Mouse (Mus musculus) liver, embryonic 13.5 days (tissue): ENCODE data around the gene Kif2c. TPM values are rescaled to one million over a fixed set of nuclear protein-coding genes. Genes with fewer than 3 reads are reported as not detected.
A peak's percentile ranks its signal among the peaks of the same experiment; 100 is the strongest.

Experiments used
- ATAC-seq: fragments of 200-750 bp; cut with Nextera tagmentation; 2 replicates; pipeline ENCODE4 v1.8.0; 2017; ENCODE audit warnings: low read depth, mild to moderate bottlenecking, moderate number of reproducible peaks, moderate library complexity
- DNase-seq: peaks from one replicate; pipeline ENCODE4 v3.0.0; 2022
- H3K27ac ChIP-seq: fragments of 300-500 bp; sonication (generic); 2 replicates; pipeline ENCODE4 v1.5.1; 2015; ENCODE audit warnings: moderate library complexity, mild to moderate bottlenecking, inconsistent platforms
- H3K27me3 ChIP-seq: fragments of 300-500 bp; sonication (generic); 2 replicates; pipeline ENCODE4 v1.6.1; 2015; ENCODE audit warnings: mild to moderate bottlenecking, inconsistent platforms
- H3K36me3 ChIP-seq: fragments of 300-500 bp; sonication (generic); 2 replicates; pipeline ENCODE4 v1.6.1; 2015; ENCODE audit warnings: mild to moderate bottlenecking, inconsistent platforms
- H3K4me1 ChIP-seq: fragments of 300-500 bp; sonication (generic); replicated peaks from 2 replicates; pipeline ENCODE4 v1.6.1; 2015; ENCODE audit warnings: inconsistent platforms
- H3K4me2 ChIP-seq: fragments of 300-500 bp; sonication (generic); 2 replicates; pipeline ENCODE4 v1.6.1; 2015; ENCODE audit warnings: inconsistent platforms, mild to moderate bottlenecking, moderate library complexity
- H3K4me3 ChIP-seq: fragments of 300-500 bp; sonication (generic); replicated peaks from 2 replicates; pipeline ENCODE4 v1.5.1; 2015; ENCODE audit warnings: mild to moderate bottlenecking, inconsistent platforms
- H3K9ac ChIP-seq: fragments of 300-500 bp; sonication (generic); 2 replicates; pipeline ENCODE4 v1.6.1; 2015; ENCODE audit warnings: mild to moderate bottlenecking, inconsistent platforms
- H3K9me3 ChIP-seq: fragments of 300-500 bp; sonication (generic); replicated peaks from 2 replicates; pipeline ENCODE4 v1.6.1; 2016; ENCODE audit warnings: inconsistent platforms
- WGBS: fragments of 180-500 bp; shearing (Covaris S2); methylation state at CpG from one replicate; pipeline ENCODE4 v1.1.7; 2015; ENCODE audit not compliant: insufficient replicate concordance; 5-methylcytosine and 5-hydroxymethylcytosine counted together
- polyA plus RNA-seq: library from polyadenylated mRNA; unstranded; fragments of >200 nt; fragmentation: Nextera tagmentation; extraction: Ambion mirVana; gene quantifications from 2 replicates; pipeline ENCODE4 v1.2.1, GENCODE M21; 2015

The Kif2c gene
- polyA plus RNA-seq, 1 experiment from 2014 or later, result 35.8 TPM

DNA sequence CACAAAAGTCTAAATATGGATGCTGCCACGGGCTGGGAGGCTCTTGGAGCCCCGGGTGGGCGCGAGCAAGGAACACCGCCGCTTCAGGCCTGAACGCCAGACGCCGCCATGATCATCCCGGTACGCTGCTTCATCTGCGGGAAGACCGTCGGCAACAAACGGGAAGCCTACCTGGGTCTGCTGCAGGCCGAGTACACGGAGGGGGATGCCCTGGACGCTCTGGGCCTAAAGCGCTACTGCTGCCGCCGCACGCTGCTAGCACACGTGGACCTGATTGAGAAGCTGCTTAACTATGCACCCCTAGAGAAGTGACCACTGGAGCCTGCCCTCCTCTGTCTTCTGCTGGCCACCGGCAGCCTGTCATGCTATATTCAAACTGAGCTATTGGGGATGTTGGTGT is 33.6 kb downstream of the Kif2c start:
- no peak for ATAC-seq
- WGBS, result 70% methylated on average over 24 of the region's 24 CpGs
- DNase-seq, result no peak
- no peaks in the 10 kb centered on the region for H3K9me3 ChIP-seq
- H3K9ac ChIP-seq, result no peak overlapping the region
- 0 out of 2 replicates have a peak, but pooled peaks cover 4% of the 10 kb centered on the region for H3K27me3 ChIP-seq
- H3K4me1 ChIP-seq, result peaks cover 21% of the 10 kb centered on the region
- H3K36me3 ChIP-seq, result peaks cover 48% of the 10 kb centered on the region
- no peak overlapping the region for H3K4me2 ChIP-seq
- H3K27ac ChIP-seq, result no peak overlapping the region
- no peak overlapping the region for H3K4me3 ChIP-seq

DNA sequence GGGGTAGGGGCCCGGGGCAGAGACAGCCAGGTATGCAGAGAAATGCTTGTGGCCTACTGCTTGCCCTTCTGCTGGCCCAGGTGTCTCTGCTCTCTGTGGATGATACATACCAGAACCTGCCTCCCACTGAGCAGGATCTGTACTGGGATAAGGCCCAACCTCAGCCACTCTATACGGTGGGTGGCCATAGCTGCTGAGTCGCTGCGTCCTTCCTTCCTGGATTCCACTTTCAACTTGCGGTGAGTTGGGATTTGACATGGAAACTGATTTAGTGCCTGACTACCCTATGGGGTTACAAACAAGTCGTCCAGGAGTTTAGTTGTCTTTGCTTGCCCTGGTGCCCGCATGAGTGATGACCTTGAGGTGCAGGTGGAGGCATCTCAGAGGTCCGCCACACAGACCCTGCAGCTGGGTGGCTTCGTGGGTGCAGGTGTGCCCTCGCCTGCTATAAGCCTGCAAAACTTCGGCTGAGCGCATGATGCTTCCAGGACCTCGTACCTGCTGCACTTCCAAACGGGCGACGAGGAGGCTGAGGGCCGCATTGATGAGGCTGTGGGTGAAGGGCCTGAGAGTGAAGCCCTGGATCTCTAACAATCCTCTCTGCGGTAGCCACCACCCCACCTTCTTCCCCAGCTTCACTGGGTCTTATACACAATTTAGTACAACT is 34.3 kb downstream of the Kif2c start:
- H3K9me3 ChIP-seq, result no peaks in the 10 kb centered on the region
- peaks cover 42% of the 10 kb centered on the region for H3K36me3 ChIP-seq
- no peak overlapping the region for H3K4me2 ChIP-seq
- 0 out of 2 replicates have a peak, but pooled peaks cover 4% of the 10 kb centered on the region for H3K27me3 ChIP-seq
- peaks cover 15% of the 10 kb centered on the region for H3K4me1 ChIP-seq
- no peak for ATAC-seq
- WGBS, result 78% methylated on average over 18 of the region's 18 CpGs
- no peak overlapping the region for H3K27ac ChIP-seq
- H3K4me3 ChIP-seq, result no peak overlapping the region
- DNase-seq, result no peak
- no peak overlapping the region for H3K9ac ChIP-seq

DNA sequence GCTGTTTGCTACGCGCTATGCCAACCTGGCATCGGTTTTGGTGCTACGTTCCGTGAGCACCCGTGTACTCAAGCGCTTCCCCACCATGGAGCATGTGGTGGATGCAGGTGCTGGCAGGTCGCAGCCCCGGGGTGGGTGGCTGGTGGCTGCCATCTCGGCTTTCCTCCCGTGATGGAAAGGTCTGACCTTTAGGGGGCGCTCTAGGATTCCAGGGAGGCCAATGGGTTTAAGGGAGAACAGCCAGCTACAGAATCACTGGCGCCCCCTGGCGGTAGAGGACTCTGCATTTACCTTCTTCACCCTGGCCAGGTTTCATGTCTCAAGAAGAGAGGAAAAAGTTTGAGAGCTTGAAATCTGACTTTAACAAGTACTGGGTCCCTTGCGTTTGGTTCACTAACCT is 36.3 kb downstream of the Kif2c start:
- no peaks in the 10 kb centered on the region for H3K9me3 ChIP-seq
- H3K27ac ChIP-seq, result no peak overlapping the region
- 35% methylated on average over 15 of the region's 15 CpGs for WGBS
- H3K4me3 ChIP-seq, result no peak overlapping the region
- 0 out of 2 replicates have a peak, but pooled peaks cover 3% of the 10 kb centered on the region for H3K4me1 ChIP-seq
- H3K4me2 ChIP-seq, result no peak overlapping the region
- H3K36me3 ChIP-seq, result peaks cover 23% of the 10 kb centered on the region
- ATAC-seq, result peak; percentile 25; the same call in 1 of the 2 replicates
- H3K27me3 ChIP-seq, result peaks cover 16% of the 10 kb centered on the region
- H3K9ac ChIP-seq, result no peak overlapping the region
- peak; percentile 83 for DNase-seq

DNA sequence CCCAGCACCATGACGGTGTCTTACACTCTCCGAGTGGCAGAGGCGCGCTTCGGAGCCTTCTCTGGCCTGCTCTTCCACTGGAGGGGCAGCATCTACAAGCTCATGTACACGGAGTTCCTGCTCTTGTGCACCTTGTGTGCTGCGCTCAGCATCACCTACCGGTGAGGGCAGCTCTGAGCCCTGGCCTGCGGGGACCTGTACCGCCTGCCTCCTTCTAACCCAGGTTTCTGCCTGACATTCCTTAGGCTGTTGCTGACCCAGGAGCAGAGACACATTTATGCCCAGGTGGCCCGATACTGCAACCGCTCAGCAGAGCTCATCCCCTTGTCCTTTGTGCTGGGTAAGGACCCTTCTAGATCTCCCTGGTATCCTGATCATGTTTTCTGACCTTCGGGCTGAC is 37.2 kb downstream of the Kif2c start:
- DNase-seq, result no peak
- peaks cover 13% of the 10 kb centered on the region for H3K36me3 ChIP-seq
- 0 out of 2 replicates have a peak, but pooled peaks cover 3% of the 10 kb centered on the region for H3K4me1 ChIP-seq
- no peak overlapping the region for H3K4me3 ChIP-seq
- H3K27ac ChIP-seq, result no peak overlapping the region
- no peak overlapping the region for H3K9ac ChIP-seq
- no peak overlapping the region for H3K4me2 ChIP-seq
- WGBS, result 83% methylated on average over 13 of the region's 13 CpGs
- H3K27me3 ChIP-seq, result peaks cover 16% of the 10 kb centered on the region
- no peaks in the 10 kb centered on the region for H3K9me3 ChIP-seq
- no peak for ATAC-seq

DNA sequence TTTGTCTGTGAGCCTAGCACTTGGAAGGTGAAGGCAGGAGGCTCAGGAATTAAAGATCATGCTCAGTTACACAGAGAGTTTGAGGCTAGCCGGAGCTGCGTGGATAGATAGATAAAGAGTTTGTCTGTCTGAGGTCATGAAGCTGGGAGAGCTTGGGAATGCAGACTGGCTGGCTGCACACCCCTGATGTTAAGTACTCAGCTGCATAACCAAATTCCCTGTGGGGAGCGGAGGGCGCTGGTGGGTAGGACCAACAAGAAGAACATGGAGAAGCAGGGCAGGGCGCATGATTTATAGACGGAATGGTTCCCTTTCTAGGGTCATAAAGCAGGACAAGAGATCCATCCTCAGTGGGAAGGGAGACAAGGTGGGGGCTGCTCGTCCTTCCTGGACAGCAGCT is 39.4 kb downstream of the Kif2c start:
- 56% methylated on average over 7 of the region's 7 CpGs for WGBS
- H3K4me3 ChIP-seq, result no peak overlapping the region
- no peak overlapping the region for H3K4me2 ChIP-seq
- no peak overlapping the region for H3K9ac ChIP-seq
- no peak for DNase-seq
- H3K4me1 ChIP-seq, result peaks cover 17% of the 10 kb centered on the region
- H3K27me3 ChIP-seq, result peaks cover 16% of the 10 kb centered on the region
- no peak for ATAC-seq
- H3K27ac ChIP-seq, result no peak overlapping the region
- no peaks in the 10 kb centered on the region for H3K9me3 ChIP-seq
- H3K36me3 ChIP-seq, result no peaks in the 10 kb centered on the region

DNA sequence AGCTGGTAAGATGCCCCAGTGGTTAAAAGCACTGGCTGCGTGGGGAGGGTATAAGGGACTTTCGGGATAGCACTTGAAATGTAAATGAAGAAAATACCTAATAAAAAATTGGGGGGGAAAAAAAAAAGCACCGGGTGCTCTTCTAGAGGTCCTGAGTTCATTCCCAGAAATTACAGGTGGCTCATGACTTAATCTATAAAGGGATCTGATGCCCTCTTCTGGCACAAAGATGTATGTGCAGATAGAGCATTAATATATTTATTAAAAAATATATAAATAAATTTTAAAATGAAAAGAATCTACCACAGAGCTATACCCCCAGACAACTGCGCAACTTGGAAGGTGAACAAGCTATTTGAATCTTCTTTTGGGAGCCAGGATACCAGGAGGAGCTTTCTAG is 41.8 kb downstream of the Kif2c start:
- no peak overlapping the region for H3K9ac ChIP-seq
- H3K27me3 ChIP-seq, result peaks cover 16% of the 10 kb centered on the region
- H3K4me1 ChIP-seq, result peaks cover 27% of the 10 kb centered on the region
- no peak overlapping the region for H3K27ac ChIP-seq
- no peak for ATAC-seq
- no peak overlapping the region for H3K4me3 ChIP-seq
- no peaks in the 10 kb centered on the region for H3K36me3 ChIP-seq
- no peak overlapping the region for H3K4me2 ChIP-seq
- no peak for DNase-seq
- no peaks in the 10 kb centered on the region for H3K9me3 ChIP-seq
- WGBS, result 31% methylated on average over 4 of the region's 4 CpGs

DNA sequence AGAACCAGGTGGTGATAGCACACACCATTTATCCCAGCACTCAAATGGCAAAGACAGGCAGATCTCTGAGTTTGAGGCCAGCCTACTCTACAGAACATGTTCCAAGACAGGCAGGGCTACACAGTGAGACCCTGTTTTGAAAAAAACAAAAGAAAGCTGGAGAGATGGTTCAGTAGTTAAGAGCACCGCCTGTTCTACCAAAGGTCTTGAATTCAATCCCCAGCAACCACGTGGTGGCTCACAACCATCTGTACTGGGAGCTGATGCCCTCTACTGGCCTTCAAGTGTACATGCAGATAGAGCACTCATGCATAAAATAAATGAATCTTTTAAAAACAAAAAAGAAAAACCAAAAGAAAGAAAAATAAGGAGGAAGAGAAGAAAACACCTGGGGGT is 43.2 kb downstream of the Kif2c start:
- peaks cover 14% of the 10 kb centered on the region for H3K27me3 ChIP-seq
- H3K36me3 ChIP-seq, result no peaks in the 10 kb centered on the region
- peak overlapping the region; percentile 15 for H3K27ac ChIP-seq
- H3K4me3 ChIP-seq, result no peak overlapping the region
- H3K9me3 ChIP-seq, result no peaks in the 10 kb centered on the region
- no peak overlapping the region for H3K9ac ChIP-seq
- DNase-seq, result peak; percentile 55
- H3K4me1 ChIP-seq, result peaks cover 40% of the 10 kb centered on the region
- ATAC-seq, result no peak; the same call in 1 of the 2 replicates
- H3K4me2 ChIP-seq, result no peak overlapping the region
- WGBS, result 0% methylated on average over 2 of the region's 2 CpGs

DNA sequence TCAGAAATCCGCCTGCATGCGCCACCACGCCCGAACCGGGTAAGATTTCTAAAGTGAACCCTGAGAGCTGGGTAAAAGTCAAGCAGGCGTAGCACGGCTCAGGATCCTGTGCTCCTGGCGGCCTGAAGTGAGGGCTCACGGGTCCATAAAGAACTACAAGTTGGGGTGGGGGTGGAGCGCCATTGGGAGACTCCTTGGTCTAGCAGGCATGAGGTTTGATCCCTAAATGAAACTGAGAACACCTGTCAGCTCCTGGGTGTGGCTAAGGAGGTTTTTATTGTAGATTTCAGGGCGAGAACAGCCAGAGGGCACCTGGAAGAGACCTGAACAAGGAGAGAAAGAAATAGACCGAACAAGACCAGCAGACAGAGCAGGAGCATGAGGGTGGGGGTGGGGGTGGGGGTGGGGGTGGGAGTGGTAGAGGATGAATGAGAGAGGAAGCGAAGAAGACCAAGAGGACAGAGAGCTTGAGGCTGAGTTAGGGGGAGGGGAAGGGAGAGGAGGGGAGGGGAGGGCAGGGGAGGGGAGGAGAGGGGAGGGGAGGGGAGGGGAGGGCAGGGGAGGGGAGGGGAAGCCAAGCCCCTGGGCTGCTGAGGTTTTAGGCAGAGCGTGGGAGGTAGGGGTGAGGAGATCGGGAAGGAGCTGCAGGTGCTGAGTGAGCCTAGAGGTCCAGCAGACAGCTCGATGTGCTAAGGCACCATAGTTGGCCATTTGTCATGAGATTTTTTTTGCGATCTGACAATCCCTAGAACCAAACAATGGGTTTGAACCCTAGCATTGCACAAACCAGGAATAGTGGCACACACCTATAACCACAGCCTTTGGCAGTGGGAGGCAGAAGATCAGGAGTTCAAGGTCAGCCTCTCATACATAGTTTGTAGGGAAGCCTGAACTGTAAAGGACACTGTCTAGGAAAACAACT is 43.9 kb downstream of the Kif2c start:
- peaks cover 13% of the 10 kb centered on the region for H3K27me3 ChIP-seq
- ATAC-seq, result no peak
- no peak for DNase-seq
- no peak overlapping the region for H3K9ac ChIP-seq
- no peaks in the 10 kb centered on the region for H3K36me3 ChIP-seq
- H3K4me2 ChIP-seq, result no peak overlapping the region
- H3K27ac ChIP-seq, result peak overlapping the region; percentile 15
- H3K4me3 ChIP-seq, result no peak overlapping the region
- H3K4me1 ChIP-seq, result peaks cover 44% of the 10 kb centered on the region
- WGBS, result 56% methylated on average over 16 of the region's 17 CpGs
- H3K9me3 ChIP-seq, result no peaks in the 10 kb centered on the region

DNA sequence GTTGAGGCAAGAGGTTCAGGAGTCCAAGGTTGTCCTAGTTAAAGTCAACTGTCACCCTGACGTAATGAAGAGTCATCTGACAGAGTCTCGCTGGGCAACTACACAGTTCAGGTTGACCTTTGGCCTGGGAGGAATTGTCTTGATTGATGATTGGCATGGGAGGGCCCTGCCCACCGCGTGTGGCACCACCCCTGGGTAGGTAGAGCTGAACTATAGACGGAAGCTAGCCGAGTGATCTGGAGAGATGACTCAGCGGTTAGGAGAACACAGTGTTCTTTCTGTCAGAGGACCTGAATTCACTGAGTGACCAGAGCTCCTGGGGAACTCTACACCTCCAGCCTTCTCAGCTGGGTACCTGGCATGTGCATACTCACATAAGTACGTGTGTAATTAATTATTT is 46.4 kb downstream of the Kif2c start:
- 12% methylated on average over 8 of the region's 8 CpGs for WGBS
- Histone ChIP-seq H3K27me3 (peaks cover 26% of the 10 kb centered on the region), H3K36me3 (0 out of 2 replicates have a peak, but pooled peaks cover 2% of the 10 kb centered on the region), H3K4me2 (peak overlapping the region; percentile 25), H3K4me1 (peaks cover 61% of the 10 kb centered on the region), H3K9ac (peak overlapping the region; percentile 20), H3K4me3 (no peak overlapping the region), H3K9me3 (no peaks in the 10 kb centered on the region), H3K27ac (peak overlapping the region; percentile 72)
- peak; percentile 68 for ATAC-seq
- DNase-seq, result peak; percentile 54

DNA sequence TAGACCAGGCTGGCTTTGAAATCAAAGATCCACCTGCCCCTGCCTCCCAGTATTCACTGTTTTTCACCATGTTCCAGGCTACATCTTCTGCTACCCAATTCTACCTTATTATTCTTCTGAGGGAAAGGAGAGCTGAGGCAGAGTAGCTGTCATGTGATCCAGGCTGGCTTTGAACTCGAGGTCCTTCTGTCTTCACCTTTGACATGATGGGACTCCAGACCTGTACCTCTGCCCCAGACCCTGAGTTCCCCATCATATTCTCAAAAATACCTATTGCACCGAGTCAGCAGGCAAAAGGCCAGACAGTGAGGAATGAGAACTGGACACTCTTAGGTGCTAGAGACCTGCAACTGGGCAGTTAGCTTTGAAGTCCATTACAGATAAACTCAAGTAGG is 47.8 kb downstream of the Kif2c start:
- 29% methylated on average over 2 of the region's 2 CpGs for WGBS

DNA sequence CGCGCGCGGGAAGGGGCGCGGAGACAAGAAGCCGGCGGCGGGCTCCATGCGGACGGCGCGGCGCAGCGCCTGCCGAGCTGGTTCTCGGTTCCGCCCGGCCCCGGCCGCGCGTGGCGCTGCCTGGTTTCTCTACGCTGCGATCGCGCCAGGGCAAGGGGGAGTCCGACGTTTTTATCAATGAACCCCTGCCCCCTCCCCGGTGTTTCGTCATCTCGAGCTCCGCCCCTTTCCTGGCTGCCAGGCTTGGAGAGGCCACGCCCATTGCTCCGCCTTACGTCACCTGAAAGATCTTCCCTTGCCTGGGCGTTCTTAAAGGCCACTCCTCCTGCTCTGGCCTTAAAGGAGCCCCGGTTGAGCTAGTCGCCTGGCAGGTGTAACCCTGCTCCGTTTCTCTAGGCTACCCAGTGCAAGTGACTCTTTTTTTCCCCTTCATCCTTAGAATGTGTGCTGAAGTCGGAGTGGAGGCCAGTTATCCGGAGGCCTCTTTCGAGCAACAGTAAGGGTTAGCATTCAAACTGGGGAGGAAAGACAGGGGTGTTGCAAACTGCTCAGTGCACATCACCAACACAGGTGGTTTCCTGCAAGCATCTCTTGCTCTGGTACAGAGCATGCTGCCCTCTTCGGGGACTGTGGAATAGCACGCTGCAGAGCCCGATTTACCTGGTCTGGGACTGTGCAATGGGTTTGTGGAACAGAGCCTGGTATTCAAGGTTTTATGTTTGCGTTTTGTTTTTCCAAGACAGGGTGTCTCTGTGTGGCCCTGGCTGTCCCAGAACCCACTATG is 48.4 kb downstream of the Kif2c start, which contains the start of gene Plk3:
Gene Plk3 (minus strand): TSS at position 147 of the 784 bp plus-strand sequence.
- DNase-seq (peak; percentile 95), ATAC-seq (peak; percentile 84)
- 0 out of 2 replicates have a peak, but pooled peaks cover 6% of the 10 kb centered on the region for H3K36me3 ChIP-seq
- H3K27ac ChIP-seq, result peak within 1 kb of the TSS; percentile 58
- H3K9ac ChIP-seq, result peak within 1 kb of the TSS; percentile 88
- H3K4me2 ChIP-seq, result peak within 1 kb of the TSS; percentile 97
- H3K4me1 ChIP-seq, result peaks cover 56% of the 10 kb centered on the region
- peaks cover 26% of the 10 kb centered on the region for H3K27me3 ChIP-seq
- no peaks in the 10 kb centered on the region for H3K9me3 ChIP-seq
- 3% methylated on average over 48 of the region's 48 CpGs for WGBS
- peak within 1 kb of the TSS; percentile 82 for H3K4me3 ChIP-seq

More for the DNA sequence above, 47.8 kb downstream of the Kif2c start:
- DNase-seq, result no peak
- Histone ChIP-seq H3K9me3 (no peaks in the 10 kb centered on the region), H3K4me1 (peaks cover 60% of the 10 kb centered on the region), H3K9ac (peak overlapping the region; percentile 88), H3K27me3 (peaks cover 26% of the 10 kb centered on the region), H3K27ac (peak overlapping the region; percentile 58), H3K4me2 (peak overlapping the region; percentile 97), H3K36me3 (0 out of 2 replicates have a peak, but pooled peaks cover 2% of the 10 kb centered on the region), H3K4me3 (no peak overlapping the region)
- ATAC-seq, result no peak
